21 mouse cellular contexts compared by ENCODE assay signal in the genomic region with DNA sequence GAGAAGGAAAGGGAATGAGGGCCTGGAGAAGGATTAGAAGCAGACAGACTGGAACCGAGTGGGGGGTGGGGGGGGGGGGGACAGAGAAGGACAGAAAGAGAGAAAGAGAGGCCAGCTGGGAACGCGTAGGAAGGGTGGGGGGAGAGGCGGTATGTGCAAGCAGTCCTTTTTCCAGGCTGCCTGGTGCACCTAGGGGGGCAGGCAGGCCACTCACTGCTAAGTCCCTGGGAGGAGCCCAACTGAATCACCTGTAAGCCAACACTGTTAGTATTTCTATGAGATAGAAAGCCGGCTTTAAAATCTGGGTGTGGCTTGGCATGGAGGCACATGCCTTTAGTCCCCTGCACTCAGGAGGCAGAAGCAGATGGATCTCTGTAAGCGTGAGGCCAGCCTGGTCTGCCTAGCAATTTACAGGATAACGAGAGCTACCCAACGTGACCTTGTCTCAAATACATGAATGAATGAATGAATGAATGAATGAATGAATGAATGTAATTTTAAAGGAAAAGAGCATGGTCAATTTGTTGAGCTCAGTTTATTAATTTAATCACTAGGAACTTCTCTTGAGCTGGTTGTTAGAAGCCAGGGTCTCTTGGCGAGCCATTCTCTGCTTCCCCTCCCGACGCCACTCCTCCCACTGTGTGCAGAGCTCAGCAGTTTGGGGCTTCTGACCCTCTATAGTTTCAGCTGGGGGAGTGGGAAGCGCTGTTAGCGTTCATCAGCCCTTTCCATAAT. TPM values are rescaled to one million over a fixed set of nuclear protein-coding genes. Genes with fewer than 3 reads are reported as not detected.
DNase-seq lines count a peak whose midpoint lies in the region; ATAC-seq lines count a peak whose summit lies in the region.
"Had no signal": no experiment of that assay in that cellular context is flagged by ENCODE, and none has a peak within 500 bp of the region (broad histone marks: within the 10 kb centered on the region; RNA-seq: fewer than 3 reads in every experiment).

No protein-coding gene starts in this region.

- H3K9ac ChIP-seq in liver, embryonic 12.5 days = no peak overlapping the region
- H3K9ac ChIP-seq in stomach, embryonic 15.5 days = no peak overlapping the region
- H3K9ac ChIP-seq: forebrain, postnatal 0 days; heart, embryonic 13.5 days; limb, embryonic 12.5 days; neural tube, embryonic 13.5 days had no signal

- no peaks in the 10 kb centered on the region for H3K36me3 ChIP-seq in liver, embryonic 12.5 days
- no peaks in the 10 kb centered on the region for H3K36me3 ChIP-seq in embryonic facial prominence, embryonic 10.5 days (replicated peaks)
- no peaks in the 10 kb centered on the region for H3K36me3 ChIP-seq in limb, embryonic 10.5 days
- H3K36me3 ChIP-seq in stomach, embryonic 15.5 days = no peaks in the 10 kb centered on the region
- H3K36me3 ChIP-seq: heart, embryonic 13.5 days; limb, embryonic 12.5 days; neural tube, embryonic 13.5 days had no signal

- H3K4me1 ChIP-seq in liver, embryonic 12.5 days = peaks cover 47% of the 10 kb centered on the region
- peaks cover 46% of the 10 kb centered on the region for H3K4me1 ChIP-seq in embryonic facial prominence, embryonic 10.5 days
- H3K4me1 ChIP-seq in limb, embryonic 10.5 days = peaks cover 37% of the 10 kb centered on the region
- H3K4me1 ChIP-seq in stomach, embryonic 15.5 days = peaks cover 11% of the 10 kb centered on the region

- H3K9me3 ChIP-seq in liver, embryonic 12.5 days (replicated peaks) = no peaks in the 10 kb centered on the region
- no peaks in the 10 kb centered on the region for H3K9me3 ChIP-seq in embryonic facial prominence, embryonic 10.5 days
- no peaks in the 10 kb centered on the region for H3K9me3 ChIP-seq in limb, embryonic 10.5 days (replicated peaks)
- H3K9me3 ChIP-seq in stomach, embryonic 15.5 days = no peaks in the 10 kb centered on the region
- H3K9me3 ChIP-seq: heart, embryonic 13.5 days; limb, embryonic 12.5 days; neural tube, embryonic 13.5 days had no signal

- no peak overlapping the region; the same call in 1 of the 2 replicates for H3K4me2 ChIP-seq in liver, embryonic 12.5 days
- H3K4me2 ChIP-seq in stomach, embryonic 15.5 days = 0 out of 2 replicates have a peak overlapping the region, but pooled peaks have one; percentile 8
- H3K4me2 ChIP-seq: heart, embryonic 13.5 days; limb, embryonic 12.5 days; midbrain, embryonic 11.5 days; neural tube, embryonic 13.5 days had no signal

- 54% methylated on average over 13 of the region's 13 CpGs for WGBS in liver, embryonic 12.5 days (ENCODE audit: insufficient replicate concordance)
- WGBS in embryonic facial prominence, embryonic 10.5 days = 50% methylated on average over 13 of the region's 13 CpGs
- WGBS in limb, embryonic 10.5 days = 54% methylated on average over 13 of the region's 13 CpGs
- WGBS in stomach, embryonic 15.5 days = 31% methylated on average over 13 of the region's 13 CpGs

- H3K4me3 ChIP-seq in liver, embryonic 12.5 days = no peak overlapping the region
- no peak overlapping the region for H3K4me3 ChIP-seq in embryonic facial prominence, embryonic 10.5 days
- H3K4me3 ChIP-seq in limb, embryonic 10.5 days = no peak overlapping the region
- no peak overlapping the region for H3K4me3 ChIP-seq in stomach, embryonic 15.5 days (replicated peaks)
- H3K4me3 ChIP-seq: erythroblast, embryonic 14.5 days; gastrocnemius, adult 2 months; heart, embryonic 13.5 days; left cerebral cortex, adult 2 months; limb, embryonic 12.5 days; neural tube, embryonic 13.5 days had no signal

- H3K27ac ChIP-seq in liver, embryonic 12.5 days = no peak overlapping the region
- peak overlapping the region; percentile 54 for H3K27ac ChIP-seq in embryonic facial prominence, embryonic 10.5 days (replicated peaks)
- H3K27ac ChIP-seq in limb, embryonic 10.5 days = peak overlapping the region; percentile 44; the same call in 1 of the 2 replicates
- H3K27ac ChIP-seq in stomach, embryonic 15.5 days = no peak overlapping the region
- H3K27ac ChIP-seq: gastrocnemius, adult 2 months; heart, embryonic 13.5 days; hindbrain, postnatal 0 days; neural tube, embryonic 13.5 days had no signal

- H3K27me3 ChIP-seq in liver, embryonic 12.5 days (replicated peaks) = peaks cover 7% of the 10 kb centered on the region
- H3K27me3 ChIP-seq in embryonic facial prominence, embryonic 10.5 days (replicated peaks; ENCODE audit: low read depth, poor library complexity, severe bottlenecking) = no peaks in the 10 kb centered on the region; the same call in 1 of the 2 replicates
- H3K27me3 ChIP-seq in limb, embryonic 10.5 days (ENCODE audit: low read depth, poor library complexity, severe bottlenecking) = no peaks in the 10 kb centered on the region
- no peaks in the 10 kb centered on the region for H3K27me3 ChIP-seq in stomach, embryonic 15.5 days (replicated peaks)
- H3K27me3 ChIP-seq: limb, embryonic 12.5 days; neural tube, embryonic 13.5 days had no signal

- ATAC-seq in liver, embryonic 12.5 days = peak; percentile 31; the same call in 1 of the 2 replicates
- ATAC-seq in stomach, embryonic 15.5 days (ENCODE audit: insufficient read depth, low FRiP score, low read depth) = no peak; the same call in 1 of the 2 replicates
- ATAC-seq: forebrain, postnatal 0 days; hindbrain, postnatal 0 days had no signal

- no peak for DNase-seq in liver
- no peak for DNase-seq in embryonic facial prominence, embryonic 10.5 days (ENCODE audit: low spot score)
- no peak for DNase-seq in limb, embryonic 10.5 days (ENCODE audit: low spot score)
- DNase-seq in spleen, postnatal 14 days (ENCODE audit: low spot score in 2 of 2) = no peak
- DNase-seq in cerebellum, adult 8-10 months = no peak
- DNase-seq: cerebellum, postnatal 36 days; forebrain, postnatal 0 days; gastrocnemius, adult 2 months; heart, postnatal 36 days; lung, postnatal 10 days; right cerebral cortex, postnatal 14 days; thymus, adult 2 months had no signal

RNA-seq across cellular contexts. Expression of gene Incenp, which starts 24.9 kb away (rescaled TPM):
- 157 and 159 TPM in 2 replicates for polyA plus RNA-seq in liver, embryonic 12.5 days (2016; fragmentation: Nextera tagmentation; extraction: Ambion mirVana)
- polyA plus RNA-seq in embryonic facial prominence, embryonic 10.5 days (2016; fragmentation: Nextera tagmentation; extraction: Ambion mirVana) = 159 and 169 TPM in 2 replicates
- 167 and 183 TPM in 2 replicates for polyA plus RNA-seq in limb, embryonic 10.5 days (2016; fragmentation: Nextera tagmentation; extraction: Ambion mirVana)
- polyA plus RNA-seq in stomach, embryonic 15.5 days (2015; fragmentation: Nextera tagmentation; extraction: Ambion mirVana) = 93.9 and 95.5 TPM in 2 replicates

RNA-seq across cellular contexts. Expression of gene Fth1, which starts 56.2 kb away (rescaled TPM):
- 5,199 and 5,262 TPM in 2 replicates for polyA plus RNA-seq in liver, embryonic 12.5 days (2016; fragmentation: Nextera tagmentation; extraction: Ambion mirVana)
- 1,291 and 1,338 TPM in 2 replicates for polyA plus RNA-seq in embryonic facial prominence, embryonic 10.5 days (2016; fragmentation: Nextera tagmentation; extraction: Ambion mirVana)
- 1,175 and 1,229 TPM in 2 replicates for polyA plus RNA-seq in limb, embryonic 10.5 days (2016; fragmentation: Nextera tagmentation; extraction: Ambion mirVana)
- 1,700 and 1,987 TPM in 2 replicates for polyA plus RNA-seq in stomach, embryonic 15.5 days (2015; fragmentation: Nextera tagmentation; extraction: Ambion mirVana)

Comparison
In these comparisons a context has a peak if more than half of its experiments do, and no peak if none do; other contexts are left out.
1. H3K27ac ChIP-seq: peak in embryonic facial prominence, embryonic 10.5 days (single experiment) and limb, embryonic 10.5 days (single experiment); none in liver, embryonic 12.5 days (single experiment) and stomach, embryonic 15.5 days (single experiment).